Mouse (Mus musculus) A20 (cell line): ENCODE results near the gene Atf7ip.

Source experiments
- DNase-seq: peaks from one replicate; pipeline ENCODE4 v3.0.0-alpha.2; 2011; ENCODE audit warnings: low read depth, low spot score

Gene Atf7ip

GRCm38 (mm10) chr6:136553767-136554569 lies 48.0 kb downstream of the Atf7ip start:
- peak; percentile 96 for DNase-seq

- peak; percentile 91 for DNase-seq
Measured at GRCm38 (mm10) chr6:136554774-136555522, 49.0 kb downstream of the Atf7ip start.

DNA sequence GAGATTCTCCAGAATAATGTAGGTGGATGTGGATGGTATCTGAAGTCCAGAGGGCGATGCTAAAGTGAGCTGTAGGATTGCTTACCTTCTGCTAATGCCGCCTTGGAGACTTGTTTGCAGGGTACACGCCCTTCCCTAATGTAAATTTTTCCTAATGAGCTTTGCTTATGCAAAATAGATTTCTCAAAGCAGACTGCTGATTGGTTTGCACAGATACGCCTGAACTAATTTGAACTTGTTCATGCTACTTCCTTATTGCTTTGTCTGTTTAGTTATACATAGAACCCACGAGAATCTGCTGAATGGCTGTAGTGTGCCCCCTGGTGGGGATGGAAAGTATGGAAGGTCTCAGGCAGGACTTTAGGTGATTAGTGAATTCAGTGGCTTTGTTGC lies 49.6 kb downstream of the Atf7ip start:
- peak; percentile 93 for DNase-seq

DNA sequence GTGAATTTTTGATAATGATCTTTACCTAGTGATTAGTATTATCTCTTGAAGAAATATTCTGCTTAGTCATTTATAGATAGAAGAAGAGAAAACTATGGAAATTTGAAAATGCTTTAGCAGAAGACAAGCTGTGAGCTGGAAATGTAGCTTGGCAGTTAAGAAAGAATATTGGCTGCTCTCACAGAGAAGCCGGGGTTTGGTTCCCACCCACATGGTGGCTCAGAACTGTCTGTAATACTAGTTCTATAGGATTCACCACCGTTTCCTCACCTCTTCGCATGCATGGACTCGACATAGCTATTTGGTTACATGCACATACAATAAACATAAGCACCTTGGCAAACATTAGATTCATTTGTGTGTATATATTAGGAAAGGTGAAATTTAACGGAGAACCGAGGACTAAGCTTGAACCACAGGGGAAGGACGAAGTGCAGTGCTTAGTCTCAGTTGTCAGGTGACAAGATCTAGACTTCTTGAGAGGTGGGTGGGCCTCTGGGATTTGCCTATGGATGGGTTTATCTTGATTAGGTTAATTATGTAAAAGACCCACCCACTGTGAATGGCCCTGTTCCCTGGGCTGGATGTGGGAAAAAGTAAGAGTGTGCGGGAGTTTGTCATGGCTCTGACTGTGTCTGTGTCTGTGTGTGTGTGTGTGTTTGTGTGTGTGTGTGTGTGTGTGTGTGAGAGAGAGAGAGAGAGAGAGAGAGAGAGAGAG lies 52.5 kb downstream of the Atf7ip start:
- no peak for DNase-seq

DNA sequence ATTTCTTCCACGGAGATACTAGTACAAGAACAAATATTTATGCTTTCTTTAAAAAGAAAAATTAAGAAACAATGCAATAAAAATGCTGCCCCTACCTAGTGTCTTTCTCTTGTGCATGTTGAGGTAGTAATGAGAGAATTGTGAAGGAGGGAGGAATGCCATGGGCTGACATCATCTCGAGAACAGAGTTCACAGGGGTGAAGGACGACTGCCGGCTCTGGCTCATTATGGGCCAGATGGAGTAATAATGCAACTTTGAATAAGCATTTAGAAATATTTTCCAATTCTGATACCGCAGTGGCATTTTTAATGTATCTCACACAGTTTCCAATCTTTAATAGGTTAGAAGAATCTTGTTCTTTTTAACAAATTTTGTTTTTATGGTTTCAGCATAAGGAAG lies 60.0 kb downstream of the Atf7ip start:
- DNase-seq, result no peak

DNA sequence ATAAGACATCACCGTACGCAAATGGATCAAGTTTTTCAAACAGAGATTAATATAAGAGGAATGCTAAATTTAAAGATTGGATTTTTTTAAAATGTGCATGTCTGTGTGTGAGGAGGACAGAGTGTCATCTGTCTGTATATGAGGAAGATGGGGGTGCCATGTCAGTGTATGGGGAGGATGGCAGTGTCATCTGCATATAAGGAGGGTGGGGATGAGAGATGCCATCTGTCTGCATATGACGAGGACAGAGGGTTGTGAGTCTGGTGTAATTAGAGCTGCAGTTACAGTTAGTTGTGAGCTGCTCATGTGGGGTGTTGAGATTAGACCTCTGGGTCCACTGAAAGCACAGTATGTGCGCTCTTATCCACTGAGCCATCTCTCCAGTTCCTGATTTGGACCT lies 84.8 kb downstream of the Atf7ip start:
- no peak for DNase-seq

DNA sequence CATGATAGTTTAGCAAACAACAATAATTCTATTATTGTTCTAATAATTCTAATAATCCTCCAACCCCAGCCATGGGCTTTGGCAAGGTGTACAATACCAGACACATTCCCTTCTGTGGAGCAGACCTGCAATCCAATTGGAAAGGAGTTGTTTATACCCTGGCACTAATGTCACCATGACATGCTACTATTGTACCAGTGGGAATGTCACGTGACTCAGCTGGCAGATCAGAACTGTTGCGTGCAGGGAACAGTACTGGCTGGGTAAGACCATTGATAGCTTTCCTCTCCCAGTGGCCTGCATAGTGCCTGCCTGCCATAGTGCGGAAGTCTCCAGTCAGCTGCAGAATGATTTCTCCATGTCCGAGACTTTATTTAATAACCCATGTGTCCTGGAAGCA lies 88.6 kb downstream of the Atf7ip start:
- DNase-seq, result no peak

- DNase-seq, result no peak
Measured at GRCm38 (mm10) chr6:136602601-136603000, 96.6 kb downstream of the Atf7ip start.

DNA sequence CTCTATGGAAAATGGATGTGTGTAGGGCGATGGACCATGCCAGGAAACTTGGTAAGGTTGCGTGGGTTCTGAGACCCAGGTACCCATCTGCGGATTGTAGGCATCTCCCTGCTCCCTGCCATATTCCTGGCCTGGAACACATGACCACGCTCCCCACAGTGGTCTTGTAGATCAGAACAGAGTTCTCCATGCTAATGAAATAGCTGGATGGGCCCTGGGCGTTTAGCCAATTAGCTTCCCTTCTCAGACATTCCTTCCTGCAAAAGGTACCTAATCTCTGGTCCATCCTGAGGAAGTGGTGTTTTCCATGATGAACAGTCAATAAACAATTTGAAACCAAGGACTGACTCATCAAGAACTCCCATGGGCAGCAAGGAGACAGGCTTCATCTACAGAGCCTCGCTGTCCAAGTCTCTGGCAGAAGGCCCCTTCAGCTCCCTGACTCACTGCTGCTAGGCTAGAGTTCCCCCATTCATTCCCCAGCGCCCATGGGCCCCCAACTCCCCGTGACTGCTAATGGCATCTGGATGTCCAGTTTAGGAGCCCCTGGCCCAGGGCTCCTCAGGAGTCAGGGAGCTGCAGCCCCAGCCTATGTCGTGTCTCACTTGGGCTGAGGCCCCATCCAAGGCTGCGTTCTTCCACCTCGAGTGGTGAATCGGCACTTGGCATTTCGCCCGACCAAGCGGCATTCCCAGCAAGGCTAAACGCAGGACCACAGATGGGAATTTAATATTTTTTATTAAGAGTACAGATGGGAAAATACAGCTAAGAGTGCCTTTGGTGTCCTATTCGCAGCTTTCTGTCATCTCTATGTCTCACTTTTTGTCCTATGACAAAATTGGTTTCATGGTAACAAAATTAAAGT lies 105.6 kb downstream of the Atf7ip start:
- no peak for DNase-seq

GRCm38 (mm10) chr6:136612312-136612711 lies 106.3 kb downstream of the Atf7ip start:
- DNase-seq, result peak; percentile 14

DNA sequence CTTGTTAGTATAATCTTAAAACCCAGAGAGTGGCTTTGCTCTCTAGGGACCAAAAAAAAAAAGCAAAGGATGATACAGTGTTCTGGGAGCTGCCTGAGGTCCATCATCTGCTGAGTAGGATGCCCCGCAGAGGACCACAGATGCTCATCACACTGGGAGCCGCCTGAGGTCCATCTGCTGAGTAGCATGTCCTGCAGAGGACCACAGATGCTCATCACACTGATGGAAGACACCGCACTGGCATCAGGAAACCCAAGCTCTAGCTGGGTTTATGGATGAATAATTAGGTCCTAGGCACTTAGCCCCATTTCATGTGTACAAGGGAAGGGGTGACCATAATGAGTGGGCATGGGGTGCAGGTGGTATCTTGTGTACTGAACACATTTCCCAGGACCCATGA lies 108.2 kb downstream of the Atf7ip start:
- DNase-seq, result no peak

GRCm38 (mm10) chr6:136620361-136621139 lies 114.6 kb downstream of the Atf7ip start:
- DNase-seq, result peak; percentile 85

- DNase-seq, result no peak
Measured at GRCm38 (mm10) chr6:136625421-136625820, 119.5 kb downstream of the Atf7ip start.

DNA sequence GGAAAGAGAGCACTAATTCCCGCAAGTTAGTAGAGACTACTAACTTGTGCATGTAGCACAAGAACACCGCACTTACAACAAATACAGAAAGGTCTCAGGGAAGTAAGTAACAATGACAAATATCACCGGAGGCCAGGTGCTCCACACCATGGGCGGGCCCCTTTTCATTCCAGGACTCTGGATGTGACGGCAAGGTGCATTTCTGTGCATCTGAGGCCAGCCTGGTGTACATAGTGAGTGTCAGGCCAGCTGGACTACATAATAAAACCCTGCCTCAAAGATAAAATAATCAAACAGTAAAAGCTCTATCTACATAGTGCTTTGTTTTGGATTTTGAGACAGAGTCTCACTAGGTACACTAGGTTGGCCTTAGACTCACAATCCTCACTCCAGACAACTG lies 123.7 kb downstream of the Atf7ip start:
- DNase-seq, result no peak

GRCm38 (mm10) chr6:136631519-136631918 lies 125.6 kb downstream of the Atf7ip start:
- no peak for DNase-seq

DNA sequence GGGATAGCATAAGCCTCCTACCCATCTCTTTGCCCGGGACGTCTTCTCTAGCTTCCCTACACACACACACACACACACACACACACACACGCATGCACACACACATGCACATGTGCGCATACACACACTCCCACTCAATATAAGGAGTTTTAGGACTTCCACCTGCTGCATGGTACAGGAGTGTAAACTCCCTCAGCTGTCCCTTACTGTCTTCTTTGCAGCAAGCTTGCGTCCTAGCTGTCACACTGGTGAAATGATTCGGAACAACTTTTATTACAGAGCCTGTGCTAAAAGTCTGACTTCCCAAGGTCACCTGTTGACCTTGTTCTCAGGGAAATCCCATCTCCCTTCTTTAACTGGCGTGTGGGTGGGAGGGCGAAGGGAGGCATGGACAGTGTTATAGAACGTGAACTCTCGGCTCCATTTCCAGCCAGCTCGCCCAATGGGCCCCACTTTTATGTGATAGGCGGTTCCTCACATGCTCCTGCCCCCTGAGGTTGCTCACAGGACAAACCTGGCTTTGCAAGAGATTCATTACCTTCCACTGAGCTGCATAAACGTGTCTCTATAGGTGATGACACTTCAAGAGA lies 126.1 kb downstream of the Atf7ip start:
- no peak for DNase-seq

DNA sequence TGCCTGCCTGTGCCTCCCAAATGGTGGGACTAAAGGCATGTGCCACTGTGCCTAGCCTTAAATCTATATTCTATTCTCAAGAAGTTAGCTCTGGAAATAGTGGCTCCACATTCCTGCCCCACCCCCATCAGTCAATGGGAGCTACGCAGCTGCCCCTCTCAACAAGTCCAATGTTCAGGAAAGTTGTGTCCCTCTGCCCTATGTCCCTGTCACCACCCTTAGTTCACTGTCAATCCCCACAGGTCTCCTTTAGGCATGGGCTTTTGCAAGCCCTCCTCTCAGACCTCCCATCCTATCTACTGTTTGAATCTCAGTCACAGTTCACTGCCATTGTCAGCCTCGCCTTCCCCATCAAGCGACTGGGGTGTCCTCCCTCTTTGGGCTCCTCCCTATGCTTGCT lies 127.2 kb downstream of the Atf7ip start:
- DNase-seq, result no peak

- DNase-seq, result no peak
Measured at GRCm38 (mm10) chr6:136633719-136634118, 127.8 kb downstream of the Atf7ip start.

DNA sequence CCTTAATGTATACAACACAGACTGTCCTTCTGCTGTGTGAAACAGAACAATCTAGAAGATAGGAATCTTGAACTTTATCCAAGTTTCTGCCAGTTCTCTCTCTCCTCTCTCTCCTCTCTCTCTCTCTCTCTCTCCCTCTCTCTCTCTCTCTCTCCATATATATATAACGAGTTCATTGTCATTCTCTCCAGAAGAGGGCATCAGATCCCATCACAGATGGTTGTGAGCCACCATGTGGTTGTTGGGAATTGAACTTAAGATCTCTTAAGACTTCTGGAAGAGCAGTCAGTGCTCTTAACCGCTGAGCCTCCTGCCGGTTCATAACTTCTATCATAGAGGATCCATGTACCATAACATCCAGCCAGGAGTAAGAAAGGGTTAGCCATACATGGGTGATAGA lies 129.0 kb downstream of the Atf7ip start:
- no peak for DNase-seq

DNA sequence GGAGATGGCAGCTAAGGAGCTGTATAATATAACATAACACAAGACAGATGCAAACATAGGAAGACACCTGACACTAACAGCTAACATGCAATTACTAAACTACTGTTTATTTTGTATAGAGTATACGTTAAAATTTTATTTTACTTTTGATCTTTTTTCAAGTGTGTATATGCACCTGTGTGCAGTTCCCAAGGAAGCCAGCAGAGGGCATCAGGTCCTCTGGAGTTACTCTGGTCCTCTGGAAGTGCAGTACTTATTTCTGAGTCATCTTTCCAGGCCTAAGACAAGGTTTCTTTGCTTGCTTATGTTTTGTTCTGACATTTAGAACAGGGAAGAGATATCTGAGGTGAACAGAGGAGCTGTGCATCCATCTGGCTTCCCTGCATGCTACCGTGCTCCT lies 138.2 kb downstream of the Atf7ip start:
- DNase-seq, result peak; percentile 49
